Mouse (Mus musculus): ENCODE data around the gene Lrp2.
"Not testable (repeated sequence)": the region's sequence is repeated elsewhere in the genome, so short reads cannot be mapped to it uniquely, and the experiment has no call there.

Lrp2 gene

GRCm38 (mm10) chr2:69582861-69583260, 3.0 kb downstream of the Lrp2 start:
- no peak for DNase-seq (ENCODE audit: low read depth, low spot score)

GRCm38 (mm10) chr2:69582068-69582467, 3.8 kb downstream of the Lrp2 start:
- DNase-seq (ENCODE audit: low read depth, low spot score) = not testable (repeated sequence)

- no peak for DNase-seq (ENCODE audit: low read depth, low spot score)
Observed at GRCm38 (mm10) chr2:69580091-69580490, 5.8 kb downstream of the Lrp2 start.

GRCm38 (mm10) chr2:69578206-69578605, 7.7 kb downstream of the Lrp2 start:
- no peak for DNase-seq (ENCODE audit: low read depth, low spot score)

- DNase-seq (ENCODE audit: low read depth, low spot score) = no peak
Observed at GRCm38 (mm10) chr2:69576531-69576930, 9.3 kb downstream of the Lrp2 start.

- DNase-seq (ENCODE audit: low read depth, low spot score) = no peak
Observed at GRCm38 (mm10) chr2:69574934-69575333, 10.9 kb downstream of the Lrp2 start.

GRCm38 (mm10) chr2:69574261-69574660, 11.6 kb downstream of the Lrp2 start:
- no peak for DNase-seq (ENCODE audit: low read depth, low spot score)

- DNase-seq (ENCODE audit: low read depth, low spot score) = no peak
Observed at GRCm38 (mm10) chr2:69573733-69574054, 12.2 kb downstream of the Lrp2 start.

- DNase-seq (ENCODE audit: low read depth, low spot score) = no peak
Observed at GRCm38 (mm10) chr2:69573038-69573732, 12.7 kb downstream of the Lrp2 start.

- no peak for DNase-seq (ENCODE audit: low read depth, low spot score)
Observed at GRCm38 (mm10) chr2:69570556-69570955, 15.3 kb downstream of the Lrp2 start.

GRCm38 (mm10) chr2:69566281-69566680, 19.6 kb downstream of the Lrp2 start:
- DNase-seq (ENCODE audit: low read depth, low spot score) = no peak

GRCm38 (mm10) chr2:69563492-69563891, 22.4 kb downstream of the Lrp2 start:
- no peak for DNase-seq (ENCODE audit: low read depth, low spot score)

- DNase-seq (ENCODE audit: low read depth, low spot score) = no peak
Observed at GRCm38 (mm10) chr2:69562761-69563160, 23.1 kb downstream of the Lrp2 start.

GRCm38 (mm10) chr2:69560221-69560620, 25.6 kb downstream of the Lrp2 start:
- DNase-seq (ENCODE audit: low read depth, low spot score) = no peak

- DNase-seq (ENCODE audit: low read depth, low spot score) = no peak
Observed at GRCm38 (mm10) chr2:69559380-69559779, 26.5 kb downstream of the Lrp2 start.

GRCm38 (mm10) chr2:69556686-69557085, 29.2 kb downstream of the Lrp2 start:
- DNase-seq (ENCODE audit: low read depth, low spot score) = no peak

GRCm38 (mm10) chr2:69551639-69552038, 34.2 kb downstream of the Lrp2 start:
- no peak for DNase-seq (ENCODE audit: low read depth, low spot score)

GRCm38 (mm10) chr2:69546823-69547222, 39.0 kb downstream of the Lrp2 start:
- no peak for DNase-seq (ENCODE audit: low read depth, low spot score)

GRCm38 (mm10) chr2:69536018-69536417, 49.8 kb downstream of the Lrp2 start:
- no peak for DNase-seq (ENCODE audit: low read depth, low spot score)

GRCm38 (mm10) chr2:69531528-69532055, 54.3 kb downstream of the Lrp2 start:
- DNase-seq (ENCODE audit: low read depth, low spot score) = no peak

- no peak for DNase-seq (ENCODE audit: low read depth, low spot score)
Observed at GRCm38 (mm10) chr2:69530691-69531527, 55.0 kb downstream of the Lrp2 start.

- DNase-seq (ENCODE audit: low read depth, low spot score) = no peak
Observed at GRCm38 (mm10) chr2:69530126-69530525, 55.7 kb downstream of the Lrp2 start.

GRCm38 (mm10) chr2:69520273-69520672, 65.6 kb downstream of the Lrp2 start:
- no peak for DNase-seq (ENCODE audit: low read depth, low spot score)

All from mesoderm, embryonic 11.5 days (tissue).